22 mouse cellular contexts compared by ENCODE assay signal in the genomic region with DNA sequence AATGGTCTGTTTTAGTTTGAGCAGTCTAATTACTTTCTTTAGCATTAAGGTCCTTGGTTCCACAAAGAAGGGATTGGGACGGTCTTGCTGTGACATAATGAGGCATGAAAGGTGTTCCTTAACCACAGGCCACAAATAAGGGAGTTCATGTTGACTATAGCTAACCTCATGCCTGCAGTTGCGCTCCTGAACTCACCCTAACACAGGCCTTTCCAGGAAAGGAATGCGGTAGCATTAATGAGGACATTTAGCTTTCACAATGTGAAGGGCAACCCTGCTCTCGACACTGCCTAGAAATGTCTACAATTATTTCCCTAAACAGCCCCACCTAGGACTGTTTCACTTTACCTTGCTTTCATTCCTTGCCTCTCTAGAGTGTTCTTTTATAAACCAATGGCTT. TPM values are rescaled to one million over a fixed set of nuclear protein-coding genes. Genes with fewer than 3 reads are reported as not detected.
DNase-seq lines count a peak whose midpoint lies in the region; ATAC-seq and TF ChIP-seq lines count a peak whose summit lies in the region.
"Had no signal": no experiment of that assay in that cellular context is flagged by ENCODE, and none has a peak within 500 bp of the region (broad histone marks: within the 10 kb centered on the region; RNA-seq: fewer than 3 reads in every experiment).

No protein-coding gene starts in this region.

- no peaks in the 10 kb centered on the region for H3K9me3 ChIP-seq in midbrain, embryonic 11.5 days (ENCODE audit: control insufficient read depth, low read length)
- H3K9me3 ChIP-seq: embryonic facial prominence, embryonic 12.5 days; forebrain, embryonic 12.5 days; heart, embryonic 10.5 days; hindbrain, embryonic 12.5 days had no signal

- no peaks in the 10 kb centered on the region for H3K36me3 ChIP-seq in midbrain, embryonic 11.5 days (ENCODE audit: control insufficient read depth, insufficient read depth, low read length)
- H3K36me3 ChIP-seq: embryonic facial prominence, embryonic 12.5 days; forebrain, embryonic 12.5 days; heart, embryonic 10.5 days; hindbrain, embryonic 12.5 days had no signal

- no peak for TF ChIP-seq POLR2A in brain, embryonic 14.5 days (IDR thresholded peaks at IDR 0.05; ENCODE audit: borderline replicate concordance, extremely low read depth, insufficient read depth, insufficient read length, poor library complexity, severe bottlenecking)

- no peak for TF ChIP-seq CTCF in brain, embryonic 14.5 days (IDR thresholded peaks at IDR 0.05; ENCODE audit: borderline replicate concordance, extremely low read depth, insufficient read depth, insufficient read length)

- H3K4me2 ChIP-seq in midbrain, embryonic 11.5 days, result no peak overlapping the region
- H3K4me2 ChIP-seq: embryonic facial prominence, embryonic 12.5 days; forebrain, embryonic 12.5 days; hindbrain, embryonic 12.5 days had no signal

- WGBS in midbrain, embryonic 11.5 days, result 81% methylated on average over 4 of the region's 4 CpGs

- H3K4me1 ChIP-seq in midbrain, embryonic 11.5 days (ENCODE audit: control insufficient read depth, insufficient read depth, low read length), result no peaks in the 10 kb centered on the region
- H3K4me1 ChIP-seq: embryonic facial prominence, embryonic 12.5 days; forebrain, embryonic 12.5 days; heart, embryonic 10.5 days; hindbrain, embryonic 12.5 days had no signal

- H3K9ac ChIP-seq in midbrain, embryonic 11.5 days (ENCODE audit: low read length), result no peak overlapping the region
- H3K9ac ChIP-seq: embryonic facial prominence, embryonic 12.5 days; forebrain, embryonic 12.5 days; hindbrain, embryonic 12.5 days had no signal

- no peaks in the 10 kb centered on the region for H3K27me3 ChIP-seq in midbrain, embryonic 11.5 days (ENCODE audit: control insufficient read depth, insufficient read depth, low read length)
- H3K27me3 ChIP-seq: CH12.LX; embryonic facial prominence, embryonic 12.5 days; forebrain, embryonic 12.5 days; hindbrain, embryonic 12.5 days had no signal

- no peak for ATAC-seq in midbrain, embryonic 11.5 days (ENCODE audit: low FRiP score)
- ATAC-seq in erythroblast, adult 5-6 weeks (replicated peaks; ENCODE audit: low FRiP score, poor library complexity, severe bottlenecking), result no peak
- ATAC-seq: forebrain, embryonic 16.5 days; hindbrain, embryonic 16.5 days had no signal

- peak; percentile 28 for DNase-seq in kidney, adult 9 months
- DNase-seq in kidney, postnatal 4 days, result no peak
- DNase-seq in lung, postnatal 25 days (ENCODE audit: low spot score), result peak; percentile 21
- DNase-seq in lung, postnatal 4 days, result no peak
- peak; percentile 64 for DNase-seq in brain, embryonic 14.5 days (ENCODE audit: low read depth)
- no peak for DNase-seq in midbrain, embryonic 11.5 days (ENCODE audit: low spot score, missing footprints)
- DNase-seq: adrenal gland, adult 8-10 months; adrenal gland, postnatal 36 days; cerebellum, adult 11 months; cerebellum, adult 8-10 months; cerebellum, postnatal 25 days; heart, adult 18-20 months; heart, postnatal 10 days; heart, postnatal 4 days had no signal

- no peak overlapping the region for H3K4me3 ChIP-seq in midbrain, embryonic 11.5 days (ENCODE audit: low read depth, low read length)
- H3K4me3 ChIP-seq: embryonic facial prominence, embryonic 12.5 days; forebrain, embryonic 12.5 days; heart, embryonic 10.5 days; hindbrain, embryonic 12.5 days had no signal

- H3K27ac ChIP-seq in midbrain, embryonic 11.5 days (ENCODE audit: low read depth, low read length), result no peak overlapping the region
- H3K27ac ChIP-seq: embryonic facial prominence, embryonic 12.5 days; forebrain, embryonic 12.5 days; heart, embryonic 10.5 days; hindbrain, embryonic 12.5 days had no signal

RNA-seq across cellular contexts. Expression of gene Fam184b, which starts 40.4 kb away (rescaled TPM):
- polyA plus RNA-seq in brain, embryonic 14.5 days (2012; rRNA removed), result 1.5 and 2.6 TPM in 2 replicates
- 0.55 and 0.76 TPM in 2 replicates for polyA plus RNA-seq in midbrain, embryonic 11.5 days (2014; fragmentation: Nextera tagmentation; extraction: Ambion mirVana)
- not detected in 2 replicates for total RNA-seq in erythroblast, adult 5-6 weeks (2015; ENCODE audit: low replicate concordance)
- total RNA-seq in erythroblast, adult 5-6 weeks (2017; ENCODE audit: low replicate concordance), result under 0.01 TPM in 1 of 2 replicates, not detected in the other
- total RNA-seq: CH12.LX had no signal

Comparison
In these comparisons a context has a peak if more than half of its experiments do, and no peak if none do; other contexts are left out.
1. DNase-seq: peak in kidney, adult 9 months (single experiment), lung, postnatal 25 days (single experiment) and brain, embryonic 14.5 days (single experiment); none in kidney, postnatal 4 days (0 of 2), lung, postnatal 4 days (0 of 2) and midbrain, embryonic 11.5 days (single experiment).